ENCODE assay signal across 11 mouse cellular contexts in the genomic region with DNA sequence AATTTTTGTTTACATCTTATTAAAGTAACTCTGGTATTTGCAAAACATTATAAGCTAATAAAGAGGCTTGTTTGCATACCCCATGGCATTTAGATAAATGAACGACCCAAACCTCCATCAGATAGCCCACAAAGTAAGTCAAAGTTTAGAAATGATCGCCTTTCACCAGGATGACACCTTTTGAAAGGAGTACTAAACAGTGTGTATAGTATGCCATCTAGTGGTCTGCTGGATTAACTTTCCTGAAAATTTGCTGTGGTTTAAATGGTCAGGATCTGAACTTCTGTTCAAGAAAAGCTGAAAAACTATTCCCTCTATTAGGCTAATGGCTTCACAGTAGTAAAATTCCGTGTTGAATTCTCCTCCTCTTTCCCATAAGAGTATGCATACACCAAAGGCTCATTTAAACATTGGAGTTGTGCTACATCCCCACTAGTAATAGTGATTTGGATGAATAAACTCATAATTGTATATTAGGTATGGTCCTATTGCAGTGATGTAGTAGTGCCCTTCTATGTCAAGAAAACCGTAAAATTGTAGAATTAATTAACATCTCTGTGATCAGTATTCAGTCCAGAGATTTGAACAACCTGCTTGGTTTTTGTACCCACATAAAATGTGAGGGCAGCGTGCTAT. TPM values are rescaled to one million over a fixed set of nuclear protein-coding genes. Genes with fewer than 3 reads are reported as not detected.
DNase-seq lines count a peak whose midpoint lies in the region; ATAC-seq lines count a peak whose summit lies in the region.
"Had no signal": no experiment of that assay in that cellular context is flagged by ENCODE, and none has a peak within 500 bp of the region (broad histone marks: within the 10 kb centered on the region; RNA-seq: fewer than 3 reads in every experiment).

No protein-coding gene starts in this region.

- H3K9ac ChIP-seq in forebrain, embryonic 13.5 days = no peak overlapping the region
- no peak overlapping the region for H3K9ac ChIP-seq in neural tube, embryonic 12.5 days

- no peak overlapping the region for H3K27ac ChIP-seq in forebrain, embryonic 13.5 days
- H3K27ac ChIP-seq in neural tube, embryonic 12.5 days = no peak overlapping the region

- H3K27me3 ChIP-seq in forebrain, embryonic 13.5 days = no peaks in the 10 kb centered on the region
- peaks cover 9% of the 10 kb centered on the region; the same call in 1 of the 2 replicates for H3K27me3 ChIP-seq in neural tube, embryonic 12.5 days (replicated peaks)

- H3K36me3 ChIP-seq in forebrain, embryonic 13.5 days (ENCODE audit: poor library complexity, severe bottlenecking) = no peaks in the 10 kb centered on the region
- no peaks in the 10 kb centered on the region for H3K36me3 ChIP-seq in neural tube, embryonic 12.5 days

- peak; percentile 72 for ATAC-seq in forebrain, embryonic 13.5 days
- ATAC-seq in neural tube, embryonic 12.5 days (ENCODE audit: low FRiP score, low read depth) = peak; percentile 54; the same call in 1 of the 2 replicates

- H3K9me3 ChIP-seq in forebrain, embryonic 13.5 days (replicated peaks) = no peaks in the 10 kb centered on the region
- no peaks in the 10 kb centered on the region for H3K9me3 ChIP-seq in neural tube, embryonic 12.5 days

- no peaks in the 10 kb centered on the region for H3K4me1 ChIP-seq in forebrain, embryonic 13.5 days
- H3K4me1 ChIP-seq in neural tube, embryonic 12.5 days = no peaks in the 10 kb centered on the region

- H3K4me2 ChIP-seq in forebrain, embryonic 13.5 days = no peak overlapping the region
- H3K4me2 ChIP-seq in neural tube, embryonic 12.5 days (replicated peaks) = no peak overlapping the region

- DNase-seq in layer of hippocampus, adult 9-10 months (ENCODE audit: low spot score) = peak; percentile 16
- no peak for DNase-seq in layer of hippocampus, postnatal 25 days (ENCODE audit: extremely low spot score in 1 of 2, low spot score in 1 of 2)
- DNase-seq in NIH3T3 (ENCODE audit: low read depth) = peak; percentile 56
- DNase-seq in urinary bladder, adult 2 months (ENCODE audit: low spot score) = no peak
- no peak for DNase-seq in right cerebral cortex, postnatal 10 days (ENCODE audit: low spot score in 2 of 2)
- no peak for DNase-seq in thymus, postnatal 4 days

- no peak overlapping the region for H3K4me3 ChIP-seq in forebrain, embryonic 13.5 days
- no peak overlapping the region for H3K4me3 ChIP-seq in neural tube, embryonic 12.5 days

- 35% methylated on average over 5 of the region's 5 CpGs for WGBS in forebrain, embryonic 13.5 days
- WGBS in neural tube, embryonic 12.5 days = 39% methylated on average over 5 of the region's 5 CpGs

RNA-seq across cellular contexts. Expression of a gene that starts 38.9 kb away (rescaled TPM):
- total RNA-seq in layer of hippocampus, postnatal 25 days (2021) = not detected
- not detected in 2 replicates for polyA plus RNA-seq in forebrain, embryonic 13.5 days (2015; fragmentation: Nextera tagmentation; extraction: Ambion mirVana)
- polyA plus RNA-seq in neural tube, embryonic 12.5 days (2016; fragmentation: Nextera tagmentation; extraction: Ambion mirVana) = not detected in 2 replicates
- not detected in 2 replicates for polyA plus RNA-seq in urinary bladder, adult 2 months (2012; rRNA removed)
- total RNA-seq: gastrocnemius, adult 8-10 months; layer of hippocampus, postnatal 14 days; neutrophil, adult 5-6 weeks had no signal

Comparison
In these comparisons a context has a peak if more than half of its experiments do, and no peak if none do; other contexts are left out.
1. DNase-seq: peak in layer of hippocampus, adult 9-10 months (single experiment) and NIH3T3 (single experiment); none in layer of hippocampus, postnatal 25 days (0 of 2), urinary bladder, adult 2 months (single experiment), right cerebral cortex, postnatal 10 days (0 of 2) and thymus, postnatal 4 days (single experiment).